ENCODE assay signal across 15 mouse cellular contexts in genomic region chr12:16753555-16753954, GRCm38 (mm10). TPM values are rescaled to one million over a fixed set of nuclear protein-coding genes. Genes with fewer than 3 reads are reported as not detected.
DNase-seq lines count a peak whose midpoint lies in the region; ATAC-seq and TF ChIP-seq lines count a peak whose summit lies in the region.
"Had no signal": no experiment of that assay in that cellular context is flagged by ENCODE, and none has a peak within 500 bp of the region (broad histone marks: within the 10 kb centered on the region; RNA-seq: fewer than 3 reads in every experiment).

No protein-coding gene starts in this region.

- H3K36me3 ChIP-seq in embryonic facial prominence, embryonic 15.5 days: no peaks in the 10 kb centered on the region
- H3K36me3 ChIP-seq in embryonic facial prominence, embryonic 10.5 days (replicated peaks): peaks cover 32% of the 10 kb centered on the region
- no peaks in the 10 kb centered on the region for H3K36me3 ChIP-seq in kidney, embryonic 15.5 days
- no peaks in the 10 kb centered on the region for H3K36me3 ChIP-seq in kidney, adult 2 months (ENCODE audit: control insufficient read depth, insufficient read depth, low read length)
- H3K36me3 ChIP-seq in midbrain, embryonic 10.5 days: peaks cover 52% of the 10 kb centered on the region
- H3K36me3 ChIP-seq in midbrain, embryonic 16.5 days (ENCODE audit: control insufficient read depth, insufficient read depth, low read length): no peaks in the 10 kb centered on the region
- H3K36me3 ChIP-seq in midbrain, embryonic 15.5 days (replicated peaks): no peaks in the 10 kb centered on the region
- H3K36me3 ChIP-seq: forebrain, embryonic 15.5 days; limb, embryonic 15.5 days had no signal

- no peaks in the 10 kb centered on the region for H3K27me3 ChIP-seq in embryonic facial prominence, embryonic 15.5 days
- no peaks in the 10 kb centered on the region for H3K27me3 ChIP-seq in embryonic facial prominence, embryonic 10.5 days (replicated peaks; ENCODE audit: low read depth, poor library complexity, severe bottlenecking)
- 0 out of 2 replicates have a peak, but pooled peaks cover 5% of the 10 kb centered on the region for H3K27me3 ChIP-seq in kidney, embryonic 15.5 days
- H3K27me3 ChIP-seq in kidney, adult 2 months (replicated peaks; ENCODE audit: control insufficient read depth, insufficient read depth, low read length): no peaks in the 10 kb centered on the region; the same call in 1 of the 2 replicates
- peaks cover 28% of the 10 kb centered on the region for H3K27me3 ChIP-seq in midbrain, embryonic 10.5 days (ENCODE audit: low read depth, poor library complexity, severe bottlenecking)
- H3K27me3 ChIP-seq in midbrain, embryonic 16.5 days (ENCODE audit: control insufficient read depth, insufficient read depth, low read depth, low read length): no peaks in the 10 kb centered on the region
- no peaks in the 10 kb centered on the region for H3K27me3 ChIP-seq in midbrain, embryonic 15.5 days (replicated peaks)
- H3K27me3 ChIP-seq: forebrain, embryonic 15.5 days; limb, embryonic 15.5 days; Patski had no signal

- DNase-seq in embryonic facial prominence, embryonic 10.5 days (ENCODE audit: low spot score): no peak
- no peak for DNase-seq in kidney, adult 2 months
- no peak for DNase-seq in midbrain, embryonic 10.5 days (ENCODE audit: low spot score)
- DNase-seq in left cerebral cortex, postnatal 10 days (ENCODE audit: extremely low spot score in 1 of 2, low spot score in 2 of 2): no peak

- no peak overlapping the region for H3K4me3 ChIP-seq in embryonic facial prominence, embryonic 15.5 days (replicated peaks)
- H3K4me3 ChIP-seq in embryonic facial prominence, embryonic 10.5 days: no peak overlapping the region
- H3K4me3 ChIP-seq in kidney, embryonic 15.5 days (replicated peaks): no peak overlapping the region
- H3K4me3 ChIP-seq in kidney, adult 2 months (ENCODE audit: insufficient read depth, low read depth, low read length): no peak overlapping the region
- H3K4me3 ChIP-seq in midbrain, embryonic 10.5 days: no peak overlapping the region
- H3K4me3 ChIP-seq in midbrain, embryonic 16.5 days (ENCODE audit: low read depth, low read length): no peak overlapping the region
- H3K4me3 ChIP-seq in midbrain, embryonic 15.5 days: no peak overlapping the region
- H3K4me3 ChIP-seq: erythroblast, embryonic 14.5 days; forebrain, embryonic 15.5 days; heart, embryonic 10.5 days; limb, embryonic 15.5 days had no signal

- intact Hi-C loops in left cerebral cortex, postnatal 10 days (cut with DNase I): loop anchor here (5.0 kb wide), 2 partner anchors 36 to 186 kb away; no protein-coding TSS in a partner anchor

- no peaks in the 10 kb centered on the region for H3K4me1 ChIP-seq in embryonic facial prominence, embryonic 15.5 days
- peaks cover 14% of the 10 kb centered on the region for H3K4me1 ChIP-seq in embryonic facial prominence, embryonic 10.5 days
- peaks cover 15% of the 10 kb centered on the region for H3K4me1 ChIP-seq in kidney, embryonic 15.5 days
- H3K4me1 ChIP-seq in kidney, adult 2 months (ENCODE audit: control insufficient read depth, insufficient read depth, low read length): no peaks in the 10 kb centered on the region
- peaks cover 65% of the 10 kb centered on the region for H3K4me1 ChIP-seq in midbrain, embryonic 10.5 days
- peaks cover 5% of the 10 kb centered on the region; the same call in 1 of the 2 replicates for H3K4me1 ChIP-seq in midbrain, embryonic 16.5 days (ENCODE audit: control insufficient read depth, insufficient read depth, low read length)
- peaks cover 9% of the 10 kb centered on the region; the same call in 1 of the 2 replicates for H3K4me1 ChIP-seq in midbrain, embryonic 15.5 days
- H3K4me1 ChIP-seq: forebrain, embryonic 15.5 days had no signal

- 87% methylated on average over 9 of the region's 9 CpGs for WGBS in embryonic facial prominence, embryonic 15.5 days
- 85% methylated on average over 9 of the region's 9 CpGs for WGBS in embryonic facial prominence, embryonic 10.5 days
- 56% methylated on average over 9 of the region's 9 CpGs for WGBS in kidney, embryonic 15.5 days
- 60% methylated on average over 9 of the region's 9 CpGs for WGBS in kidney, adult 2 months
- WGBS in midbrain, embryonic 10.5 days: 78% methylated on average over 9 of the region's 9 CpGs
- 79% methylated on average over 9 of the region's 9 CpGs for WGBS in midbrain, embryonic 16.5 days
- 75% methylated on average over 9 of the region's 9 CpGs for WGBS in midbrain, embryonic 15.5 days

- ATAC-seq in embryonic facial prominence, embryonic 15.5 days (ENCODE audit: insufficient number of reproducible peaks, low FRiP score, low TSS enrichment, low read depth): peak; percentile 43; the same call in 1 of the 2 replicates
- ATAC-seq in kidney, embryonic 15.5 days (replicated peaks; ENCODE audit: low FRiP score): no peak
- no peak for ATAC-seq in midbrain, embryonic 16.5 days
- ATAC-seq in midbrain, embryonic 15.5 days (replicated peaks): 0 out of 2 replicates have a peak, but pooled peaks have one; percentile 30
- ATAC-seq: Patski had no signal

- no peak for TF ChIP-seq CTCF in kidney, adult 2 months (conservative IDR thresholded peaks at IDR 0.05; ENCODE audit: insufficient read depth, insufficient read length, low read depth, low read length)

- TF ChIP-seq POLR2A in kidney, adult 2 months (IDR thresholded peaks at IDR 0.05; ENCODE audit: low read depth, low read length): no peak

- H3K9ac ChIP-seq in embryonic facial prominence, embryonic 15.5 days: no peak overlapping the region
- no peak overlapping the region for H3K9ac ChIP-seq in kidney, embryonic 15.5 days
- H3K9ac ChIP-seq in midbrain, embryonic 16.5 days (ENCODE audit: low read depth, low read length): no peak overlapping the region
- H3K9ac ChIP-seq in midbrain, embryonic 15.5 days: no peak overlapping the region
- H3K9ac ChIP-seq: forebrain, embryonic 15.5 days; limb, embryonic 15.5 days had no signal

- H3K9me3 ChIP-seq in embryonic facial prominence, embryonic 15.5 days (replicated peaks): no peaks in the 10 kb centered on the region
- H3K9me3 ChIP-seq in embryonic facial prominence, embryonic 10.5 days: no peaks in the 10 kb centered on the region
- no peaks in the 10 kb centered on the region for H3K9me3 ChIP-seq in kidney, embryonic 15.5 days (replicated peaks)
- H3K9me3 ChIP-seq in midbrain, embryonic 10.5 days (replicated peaks): no peaks in the 10 kb centered on the region
- 0 out of 2 replicates have a peak, but pooled peaks cover 2% of the 10 kb centered on the region for H3K9me3 ChIP-seq in midbrain, embryonic 16.5 days (replicated peaks; ENCODE audit: control insufficient read depth, low read length, poor library complexity, severe bottlenecking)
- H3K9me3 ChIP-seq in midbrain, embryonic 15.5 days: no peaks in the 10 kb centered on the region
- H3K9me3 ChIP-seq: forebrain, embryonic 15.5 days; heart, embryonic 10.5 days; limb, embryonic 15.5 days had no signal

- H3K27ac ChIP-seq in embryonic facial prominence, embryonic 15.5 days (replicated peaks): no peak overlapping the region
- no peak overlapping the region for H3K27ac ChIP-seq in embryonic facial prominence, embryonic 10.5 days (replicated peaks)
- H3K27ac ChIP-seq in kidney, embryonic 15.5 days: no peak overlapping the region
- H3K27ac ChIP-seq in kidney, adult 2 months (ENCODE audit: insufficient read depth, low read depth, low read length): no peak overlapping the region
- peak overlapping the region; percentile 77 for H3K27ac ChIP-seq in midbrain, embryonic 10.5 days (replicated peaks)
- no peak overlapping the region for H3K27ac ChIP-seq in midbrain, embryonic 16.5 days (ENCODE audit: low read length)
- H3K27ac ChIP-seq in midbrain, embryonic 15.5 days: no peak overlapping the region
- H3K27ac ChIP-seq: forebrain, embryonic 15.5 days; hindbrain, postnatal 0 days; limb, embryonic 15.5 days had no signal

- no peak overlapping the region for H3K4me2 ChIP-seq in embryonic facial prominence, embryonic 15.5 days (replicated peaks)
- peak overlapping the region; percentile 39; the same call in 1 of the 2 replicates for H3K4me2 ChIP-seq in kidney, embryonic 15.5 days
- H3K4me2 ChIP-seq in midbrain, embryonic 16.5 days (ENCODE audit: low read length): no peak overlapping the region
- no peak overlapping the region for H3K4me2 ChIP-seq in midbrain, embryonic 15.5 days
- H3K4me2 ChIP-seq: forebrain, embryonic 15.5 days; limb, embryonic 15.5 days had no signal

RNA-seq across cellular contexts. Expression of gene Greb1, which starts 47.1 kb away (rescaled TPM):
- 1.5 and 1.7 TPM in 2 replicates for polyA plus RNA-seq in embryonic facial prominence, embryonic 15.5 days (2015; fragmentation: Nextera tagmentation; extraction: Ambion mirVana)
- polyA plus RNA-seq in embryonic facial prominence, embryonic 10.5 days (2016; fragmentation: Nextera tagmentation; extraction: Ambion mirVana): 17.2 and 23.6 TPM in 2 replicates
- 4.3 and 6.1 TPM in 2 replicates for polyA plus RNA-seq in kidney, embryonic 15.5 days (2015; fragmentation: Nextera tagmentation; extraction: Ambion mirVana)
- polyA plus RNA-seq in kidney, adult 2 months (2012; rRNA removed): 0.59 and 0.94 TPM in 2 replicates
- polyA plus RNA-seq in midbrain, embryonic 10.5 days (2016; fragmentation: Nextera tagmentation; extraction: Ambion mirVana): 24.0 and 31.0 TPM in 2 replicates
- 0.98 and 2.4 TPM in 2 replicates for polyA plus RNA-seq in midbrain, embryonic 16.5 days (2015; fragmentation: Nextera tagmentation; extraction: Ambion mirVana)
- 1.4 and 1.7 TPM in 2 replicates for polyA plus RNA-seq in midbrain, embryonic 15.5 days (2015; fragmentation: Nextera tagmentation; extraction: Ambion mirVana)
- 1 to 10 TPM in 1 of 2 experiments, under 1 TPM in 1; 0.41 to 1.2 TPM for total RNA-seq in left cerebral cortex, postnatal 10 days (2021)
- total RNA-seq: monocyte, adult 5-6 weeks had no signal
- polyA plus RNA-seq: erythroblast, embryonic 14.5 days had no signal

RNA-seq across cellular contexts. Expression of gene E2f6, which starts 57.2 kb away (rescaled TPM):
- polyA plus RNA-seq in embryonic facial prominence, embryonic 15.5 days (2015; fragmentation: Nextera tagmentation; extraction: Ambion mirVana): 39.3 and 40.9 TPM in 2 replicates
- 64.2 and 67.5 TPM in 2 replicates for polyA plus RNA-seq in embryonic facial prominence, embryonic 10.5 days (2016; fragmentation: Nextera tagmentation; extraction: Ambion mirVana)
- polyA plus RNA-seq in kidney, embryonic 15.5 days (2015; fragmentation: Nextera tagmentation; extraction: Ambion mirVana): 44.5 and 46.5 TPM in 2 replicates
- 14.7 and 15.5 TPM in 2 replicates for polyA plus RNA-seq in kidney, adult 2 months (2012; rRNA removed)
- 72.8 and 73.0 TPM in 2 replicates for polyA plus RNA-seq in midbrain, embryonic 10.5 days (2016; fragmentation: Nextera tagmentation; extraction: Ambion mirVana)
- polyA plus RNA-seq in midbrain, embryonic 16.5 days (2015; fragmentation: Nextera tagmentation; extraction: Ambion mirVana): 23.7 and 26.8 TPM in 2 replicates
- polyA plus RNA-seq in midbrain, embryonic 15.5 days (2015; fragmentation: Nextera tagmentation; extraction: Ambion mirVana): 29.8 and 30.1 TPM in 2 replicates
- 10 to 100 TPM; 22.0 to 22.8 TPM for total RNA-seq in left cerebral cortex, postnatal 10 days (2021)

Comparison
In these comparisons a context has a peak if more than half of its experiments do, and no peak if none do; other contexts are left out.
1. ATAC-seq: peak in embryonic facial prominence, embryonic 15.5 days (single experiment) and midbrain, embryonic 15.5 days (single experiment); none in kidney, embryonic 15.5 days (single experiment) and midbrain, embryonic 16.5 days (single experiment).